Mouse (Mus musculus) E14TG2a.4 (cell line): ENCODE measurements around the gene Atp6v0a2.
A peak's percentile ranks its signal among the peaks of the same experiment; 100 is the strongest.

Experiments
- H3K27me3 ChIP-seq: 2 replicates; pipeline ENCODE4 v1.6.1; 2014; ENCODE audit warnings: low read length, control low read depth; ENCODE audit not compliant: insufficient read depth
- H3K36me3 ChIP-seq: 2 replicates; pipeline ENCODE4 v1.6.1; 2014; ENCODE audit warnings: low read length, control low read depth; ENCODE audit not compliant: insufficient read depth
- H3K4me1 ChIP-seq: replicated peaks from 2 replicates; pipeline ENCODE4 v1.6.1; 2014; ENCODE audit warnings: low read depth, low read length, control low read depth
- H3K4me3 ChIP-seq: replicated peaks from 2 replicates; pipeline ENCODE4 v1.5.1; 2014; ENCODE audit warnings: mild to moderate bottlenecking, low read length
- H3K9me3 ChIP-seq: 2 replicates; pipeline ENCODE4 v1.6.1; 2014; ENCODE audit warnings: low read length, control low read depth
- CTCF ChIP-seq: conservative IDR thresholded peaks from 2 replicates; pipeline ENCODE4 v1.5.1; 2014; ENCODE audit warnings: low read length
- NANOG ChIP-seq: IDR thresholded peaks from 2 replicates; pipeline ENCODE4 v1.6.1; 2014; ENCODE audit warnings: borderline replicate concordance, low read length, mixed read lengths
- POU5F1 ChIP-seq: IDR thresholded peaks from 2 replicates; pipeline ENCODE4 v1.6.1; 2014; ENCODE audit warnings: low read length, borderline replicate concordance

Atp6v0a2 gene

GRCm38 (mm10) chr5:124717969-124718368 lies 89.6 kb downstream of the Atp6v0a2 start:
- TF ChIP-seq NANOG, result no peak
- no peak for TF ChIP-seq CTCF
- TF ChIP-seq POU5F1, result no peak
- H3K9me3 ChIP-seq, result no peaks in the 10 kb centered on the region
- H3K4me1 ChIP-seq, result peaks cover 12% of the 10 kb centered on the region
- H3K4me3 ChIP-seq, result no peak overlapping the region
- peaks cover 86% of the 10 kb centered on the region for H3K36me3 ChIP-seq
- H3K27me3 ChIP-seq, result no peaks in the 10 kb centered on the region

GRCm38 (mm10) chr5:124718396-124718795 lies 90.0 kb downstream of the Atp6v0a2 start:
- H3K4me3 ChIP-seq, result no peak overlapping the region
- H3K4me1 ChIP-seq, result peaks cover 8% of the 10 kb centered on the region
- TF ChIP-seq POU5F1 (no peak), NANOG (no peak), CTCF (no peak)
- peaks cover 86% of the 10 kb centered on the region for H3K36me3 ChIP-seq
- H3K9me3 ChIP-seq, result no peaks in the 10 kb centered on the region
- no peaks in the 10 kb centered on the region for H3K27me3 ChIP-seq

- TF ChIP-seq CTCF (no peak), NANOG (no peak), POU5F1 (no peak)
- Histone ChIP-seq H3K27me3 (peaks cover 18% of the 10 kb centered on the region), H3K36me3 (peaks cover 58% of the 10 kb centered on the region), H3K9me3 (no peaks in the 10 kb centered on the region), H3K4me3 (no peak overlapping the region), H3K4me1 (peaks cover 11% of the 10 kb centered on the region)
Measured at GRCm38 (mm10) chr5:124723125-124723524, 94.7 kb downstream of the Atp6v0a2 start.

GRCm38 (mm10) chr5:124724997-124725396 lies 96.6 kb downstream of the Atp6v0a2 start, which contains the start of gene Dnah10:
TSS of gene Dnah10 (plus strand) at chr5:124725085.
- H3K4me3 ChIP-seq, result peak within 1 kb of the TSS; percentile 69
- TF ChIP-seq CTCF, result no peak
- no peak for TF ChIP-seq POU5F1
- TF ChIP-seq NANOG, result no peak
- H3K4me1 ChIP-seq, result peaks cover 16% of the 10 kb centered on the region
- peaks cover 18% of the 10 kb centered on the region for H3K27me3 ChIP-seq
- H3K36me3 ChIP-seq, result peaks cover 39% of the 10 kb centered on the region
- H3K9me3 ChIP-seq, result no peaks in the 10 kb centered on the region

GRCm38 (mm10) chr5:124729662-124730206 lies 101.4 kb downstream of the Atp6v0a2 start:
- peaks cover 16% of the 10 kb centered on the region for H3K4me1 ChIP-seq
- no peaks in the 10 kb centered on the region for H3K36me3 ChIP-seq
- no peaks in the 10 kb centered on the region for H3K9me3 ChIP-seq
- no peak for TF ChIP-seq CTCF
- TF ChIP-seq POU5F1, result no peak
- TF ChIP-seq NANOG, result no peak
- H3K27me3 ChIP-seq, result peaks cover 18% of the 10 kb centered on the region
- H3K4me3 ChIP-seq, result no peak overlapping the region

- no peak for TF ChIP-seq POU5F1
- TF ChIP-seq NANOG, result no peak
- peak; percentile 42 for TF ChIP-seq CTCF
- peaks cover 5% of the 10 kb centered on the region; the same call in 1 of the 2 replicates for H3K27me3 ChIP-seq
- H3K9me3 ChIP-seq, result no peaks in the 10 kb centered on the region
- no peak overlapping the region for H3K4me3 ChIP-seq
- H3K36me3 ChIP-seq, result no peaks in the 10 kb centered on the region
- peaks cover 10% of the 10 kb centered on the region for H3K4me1 ChIP-seq
Measured at GRCm38 (mm10) chr5:124733961-124734360, 105.6 kb downstream of the Atp6v0a2 start.

- TF ChIP-seq CTCF, result peak; percentile 60
- no peak for TF ChIP-seq NANOG
- no peak for TF ChIP-seq POU5F1
- Histone ChIP-seq H3K4me1 (no peaks in the 10 kb centered on the region; the same call in 1 of the 2 replicates), H3K36me3 (no peaks in the 10 kb centered on the region), H3K4me3 (no peak overlapping the region), H3K9me3 (peaks cover 12% of the 10 kb centered on the region), H3K27me3 (0 out of 2 replicates have a peak, but pooled peaks cover under 1% of the 10 kb centered on the region)
Measured at GRCm38 (mm10) chr5:124741898-124742599, 113.7 kb downstream of the Atp6v0a2 start.

- Histone ChIP-seq H3K27me3 (peaks cover 5% of the 10 kb centered on the region), H3K36me3 (no peaks in the 10 kb centered on the region), H3K9me3 (peaks cover 12% of the 10 kb centered on the region), H3K4me3 (no peak overlapping the region), H3K4me1 (no peaks in the 10 kb centered on the region; the same call in 1 of the 2 replicates)
- TF ChIP-seq NANOG, result no peak
- no peak for TF ChIP-seq CTCF
- no peak for TF ChIP-seq POU5F1
Measured at GRCm38 (mm10) chr5:124743841-124744240, 115.5 kb downstream of the Atp6v0a2 start.

- Histone ChIP-seq H3K27me3 (peaks cover 5% of the 10 kb centered on the region), H3K4me3 (no peak overlapping the region), H3K4me1 (no peaks in the 10 kb centered on the region; the same call in 1 of the 2 replicates), H3K9me3 (peaks cover 7% of the 10 kb centered on the region), H3K36me3 (no peaks in the 10 kb centered on the region)
- TF ChIP-seq NANOG, result no peak
- TF ChIP-seq CTCF, result no peak
- no peak for TF ChIP-seq POU5F1
Measured at GRCm38 (mm10) chr5:124746220-124746619, 117.8 kb downstream of the Atp6v0a2 start.
